Mouse (Mus musculus): ENCODE data around the gene Mmp3. TPM values are rescaled to one million over a fixed set of nuclear protein-coding genes. Genes with fewer than 3 reads are reported as not detected.
"Not testable (repeated sequence)": the region's sequence is repeated elsewhere in the genome, so short reads cannot be mapped to it uniquely, and the experiment has no call there.

The Mmp3 gene
- total RNA-seq (2015) (not detected in 2 replicates), total RNA-seq (2017) (not detected in 2 replicates)

DNA sequence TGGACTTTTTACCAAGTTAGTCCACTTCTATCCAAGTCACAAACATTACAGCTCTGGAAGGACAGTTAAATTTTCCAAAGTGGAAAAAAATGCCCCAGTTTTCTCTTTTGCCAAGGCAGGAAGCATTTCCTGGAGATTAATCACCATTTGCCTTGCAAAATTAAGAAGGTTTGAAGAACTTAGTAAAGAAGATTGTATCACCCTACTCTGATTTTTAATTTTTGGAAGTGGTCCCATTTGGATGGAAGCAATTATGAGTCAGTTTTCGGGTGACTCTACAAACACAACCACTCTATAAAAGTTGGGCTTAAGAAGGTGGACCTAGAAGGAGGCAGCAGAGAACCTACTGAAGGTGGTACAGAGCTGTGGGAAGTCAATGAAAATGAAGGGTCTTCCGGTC is at the start of gene Mmp3:
Gene Mmp3 (plus strand): TSS at position 301 of the 400 bp plus-strand sequence.
- ATAC-seq (ENCODE audit: poor library complexity, severe bottlenecking), result no peak

DNA sequence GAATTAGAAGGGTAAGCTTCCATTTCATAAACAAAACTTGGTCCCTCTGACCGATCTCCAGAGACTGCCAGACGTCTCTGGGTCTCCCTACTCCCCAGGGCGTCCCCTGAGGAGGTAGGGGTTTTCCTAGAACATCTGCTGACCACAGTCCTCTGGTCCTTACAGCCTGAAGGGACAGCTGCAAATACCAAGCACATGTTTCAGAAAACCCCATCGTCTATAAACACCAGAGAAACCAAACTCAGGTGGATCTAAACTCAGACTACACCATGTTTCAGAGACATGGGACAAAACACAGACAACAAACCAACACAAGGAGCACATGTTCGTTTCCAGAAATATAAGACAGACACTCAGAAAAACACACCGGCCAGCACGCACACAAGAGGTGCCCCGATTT is 49.1 kb upstream of the Mmp3 start:
- not testable (repeated sequence) for ATAC-seq (ENCODE audit: poor library complexity, severe bottlenecking)

DNA sequence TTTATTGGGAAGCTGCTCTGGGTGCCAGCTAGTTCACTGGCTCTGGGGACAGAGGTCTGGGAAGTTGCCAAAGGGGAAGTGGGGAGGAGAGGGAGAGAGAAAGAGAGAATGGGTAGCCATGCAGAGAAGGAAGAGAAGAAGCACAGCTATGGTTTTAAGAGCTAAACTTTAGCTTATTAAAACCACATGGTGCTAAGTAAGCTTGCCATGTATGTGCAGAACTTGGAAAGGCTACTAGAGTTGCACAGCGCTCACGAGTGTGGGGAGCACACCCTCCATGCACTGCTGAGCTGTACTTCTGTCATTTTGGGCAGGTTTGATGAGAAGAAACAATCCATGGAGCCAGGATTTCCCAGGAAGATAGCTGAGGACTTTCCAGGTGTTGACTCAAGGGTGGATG is 7.7 kb downstream of the Mmp3 start:
- ATAC-seq (ENCODE audit: poor library complexity, severe bottlenecking), result no peak

DNA sequence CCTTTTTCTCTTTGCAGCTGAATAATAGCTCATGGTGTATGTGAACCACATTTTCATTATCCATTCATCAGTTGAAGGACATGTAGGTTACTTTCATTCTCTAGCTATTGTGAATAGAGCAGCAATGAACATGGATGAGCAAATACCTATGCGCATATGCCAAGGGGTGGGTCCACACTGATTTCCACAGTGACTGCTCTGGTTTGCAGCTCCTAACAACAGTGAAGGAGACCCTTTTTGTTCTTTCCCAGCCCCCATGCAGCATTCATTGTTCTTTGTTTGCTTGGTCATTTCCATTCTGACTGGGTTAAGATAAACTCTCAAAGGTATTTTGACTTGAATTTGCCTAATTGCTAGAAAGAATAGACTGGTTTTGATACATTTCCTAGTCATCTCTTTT is 24.6 kb downstream of the Mmp3 start:
- no peak for ATAC-seq (ENCODE audit: poor library complexity, severe bottlenecking)

DNA sequence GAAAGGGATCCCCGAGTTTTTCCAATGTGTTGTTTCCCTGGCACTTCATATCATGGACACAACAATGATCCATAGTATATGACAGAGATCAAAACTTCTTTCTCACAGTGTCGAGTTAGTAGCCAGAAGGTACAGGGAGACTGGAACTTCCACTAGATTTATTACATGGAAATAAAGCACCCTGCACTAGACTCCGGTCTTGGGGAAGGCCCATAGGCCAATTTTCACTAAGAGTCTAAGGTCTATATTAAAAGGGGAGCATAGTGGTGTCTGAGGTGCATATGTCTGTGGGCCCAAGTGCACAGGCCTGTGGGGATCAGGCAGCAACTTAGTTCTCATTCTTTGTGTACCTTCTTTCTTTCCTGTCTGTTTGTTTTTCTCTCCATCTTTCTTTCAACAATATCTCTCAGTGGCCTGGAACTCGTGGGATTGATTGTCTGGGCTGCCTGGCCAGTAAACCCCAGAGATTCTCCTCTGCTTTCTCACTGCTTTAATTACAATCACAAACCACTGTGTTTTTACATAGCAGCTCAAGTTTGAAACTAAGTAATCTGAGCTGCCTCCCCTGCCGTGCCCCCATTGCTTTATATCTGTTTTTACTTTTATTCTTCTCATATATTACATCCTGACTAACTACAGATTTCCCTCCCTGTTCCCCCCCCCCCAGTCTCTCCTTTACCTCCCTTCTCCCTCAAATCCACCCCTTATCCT is 38.2 kb downstream of the Mmp3 start:
- ATAC-seq (ENCODE audit: poor library complexity, severe bottlenecking), result no peak

DNA sequence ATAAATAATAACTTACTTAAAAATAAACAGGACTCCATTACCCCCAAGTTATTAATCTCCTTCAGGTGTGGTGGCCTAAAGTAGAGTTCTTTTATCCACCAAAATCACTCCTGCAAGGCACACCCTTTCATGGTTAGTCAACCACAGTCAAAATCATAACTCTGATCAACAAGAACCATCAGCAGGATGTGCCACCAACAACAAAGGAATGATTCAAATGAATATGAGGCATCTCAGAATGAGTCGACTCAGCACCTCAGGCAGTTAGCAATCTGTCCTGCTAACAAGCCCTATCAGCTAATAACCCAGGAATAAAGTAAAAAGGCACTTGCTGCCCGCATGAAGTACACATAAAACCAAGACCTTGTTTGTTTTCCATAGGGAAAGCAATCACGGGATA is 55.5 kb downstream of the Mmp3 start:
- ATAC-seq (ENCODE audit: poor library complexity, severe bottlenecking), result no peak

DNA sequence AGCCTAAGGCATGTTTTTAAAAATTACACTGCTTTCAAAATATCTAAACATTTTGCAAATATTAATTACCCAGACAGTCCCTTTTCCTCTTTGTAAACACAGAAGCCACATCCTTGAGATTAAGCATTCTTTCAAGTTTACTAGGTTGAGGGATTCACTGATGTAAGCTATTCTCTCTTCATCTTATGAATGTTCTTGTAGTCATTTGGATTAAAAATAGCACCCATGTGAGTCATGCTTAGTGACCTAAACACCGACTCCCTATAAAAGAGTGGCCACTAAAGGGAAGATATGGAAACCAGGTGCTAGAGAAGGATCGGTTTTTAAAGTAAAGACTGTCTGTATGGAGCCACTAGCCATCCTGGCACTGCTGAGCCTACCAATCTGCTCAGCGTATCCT is 56.4 kb downstream of the Mmp3 start, which contains the start of gene Mmp10:
Gene Mmp10 (plus strand): TSS at position 302 of the 400 bp plus-strand sequence.
- no peak for ATAC-seq (ENCODE audit: poor library complexity, severe bottlenecking)

Other genes with a start within 250 kb of the Mmp3 start
- gene Mmp13, start 173.3 kb upstream of the Mmp3 start, total RNA-seq (2015), result 0.36 and 0.39 TPM in 2 replicates
- 0.08 and 0.48 TPM in 2 replicates for gene Mmp13, start 173.3 kb upstream of the Mmp3 start, total RNA-seq (2017)
- not detected in 2 replicates for gene Mmp12, start 101.4 kb upstream of the Mmp3 start, total RNA-seq (2015)
- gene Mmp12, start 101.4 kb upstream of the Mmp3 start, total RNA-seq (2017), result 0.07 TPM in 1 of 2 replicates, not detected in the other
- gene Mmp1b, start 57.8 kb upstream of the Mmp3 start, total RNA-seq (2015), result not detected in 2 replicates
- not detected in 2 replicates for gene Mmp1b, start 57.8 kb upstream of the Mmp3 start, total RNA-seq (2017)
- gene Mmp10, start 56.5 kb downstream of the Mmp3 start, total RNA-seq (2015), result not detected in 2 replicates
- gene Mmp10, start 56.5 kb downstream of the Mmp3 start, total RNA-seq (2017), result not detected in 2 replicates
- 404 and 435 TPM in 2 replicates for gene Mmp8, start 112.6 kb downstream of the Mmp3 start, total RNA-seq (2015)
- 512 and 543 TPM in 2 replicates for gene Mmp8, start 112.6 kb downstream of the Mmp3 start, total RNA-seq (2017)
- 0.13 and 0.21 TPM in 2 replicates for gene Mmp27, start 125.6 kb downstream of the Mmp3 start, total RNA-seq (2015)
- gene Mmp27, start 125.6 kb downstream of the Mmp3 start, total RNA-seq (2017), result 0.45 and 0.66 TPM in 2 replicates
- gene Mmp20, start 182.4 kb downstream of the Mmp3 start, total RNA-seq (2015), result not detected in 2 replicates
- not detected in 2 replicates for gene Mmp20, start 182.4 kb downstream of the Mmp3 start, total RNA-seq (2017)
- not detected in 2 replicates for gene Mmp7, start 246.3 kb downstream of the Mmp3 start, total RNA-seq (2015)
- not detected in 2 replicates for gene Mmp7, start 246.3 kb downstream of the Mmp3 start, total RNA-seq (2017)